ENCODE assay signal across 14 mouse cellular contexts in the genomic region with DNA sequence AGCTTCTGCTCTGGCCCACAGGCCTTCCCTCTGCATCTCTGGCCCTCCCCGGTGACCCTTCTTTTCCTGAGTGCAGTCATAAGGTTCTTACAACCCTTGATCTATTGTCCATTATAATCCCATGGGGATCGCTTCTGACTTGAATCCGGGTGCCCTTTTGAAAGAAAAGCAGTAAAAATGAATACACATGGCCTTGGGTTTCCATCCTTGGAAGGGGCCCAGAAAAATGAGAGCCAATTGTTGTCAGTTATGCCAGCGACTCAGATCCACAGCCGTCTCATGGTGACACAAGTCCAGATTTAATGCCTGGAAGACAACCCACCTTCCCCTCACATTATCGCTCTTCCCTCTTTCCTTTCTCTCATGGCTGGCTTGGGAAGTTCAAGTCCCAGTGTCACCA.
"Had no signal": no experiment of that assay in that cellular context is flagged by ENCODE, and none has a peak within 500 bp of the region (broad histone marks: within the 10 kb centered on the region; RNA-seq: fewer than 3 reads in every experiment).

No protein-coding gene starts in this region.

- H3K27ac ChIP-seq: kidney, postnatal 0 days; limb, embryonic 10.5 days; limb, embryonic 13.5 days; macrophage; midbrain, embryonic 13.5 days had no signal

- H3K9ac ChIP-seq: limb, embryonic 13.5 days; liver, embryonic 12.5 days; liver, embryonic 15.5 days; midbrain, embryonic 13.5 days had no signal

- H3K9me3 ChIP-seq: limb, embryonic 10.5 days; limb, embryonic 13.5 days; liver, embryonic 12.5 days; liver, embryonic 15.5 days; midbrain, embryonic 13.5 days had no signal

- H3K36me3 ChIP-seq: limb, embryonic 10.5 days; limb, embryonic 13.5 days; liver, embryonic 12.5 days; liver, embryonic 15.5 days; midbrain, embryonic 13.5 days had no signal

- H3K4me2 ChIP-seq: limb, embryonic 13.5 days; midbrain, embryonic 13.5 days had no signal

- DNase-seq: kidney, postnatal 25 days; layer of hippocampus, postnatal 36 days; liver; lung, adult 2 months; thymus, adult 18-20 months; thymus, postnatal 36 days had no signal

- ATAC-seq: liver, embryonic 12.5 days; midbrain, embryonic 13.5 days; midbrain, embryonic 16.5 days had no signal

- H3K4me3 ChIP-seq: limb, embryonic 10.5 days; limb, embryonic 13.5 days; liver, embryonic 12.5 days; midbrain, embryonic 13.5 days had no signal
